Mouse (Mus musculus) layer of hippocampus, adult 2 months (tissue): Measurements from ENCODE around the gene Gm12845. TPM values are rescaled to one million over a fixed set of nuclear protein-coding genes. Genes with fewer than 3 reads are reported as not detected.
A peak's percentile ranks its signal among the peaks of the same experiment; 100 is the strongest.

Experiments used
- DNase-seq, 2 experiments: peaks; one replicate each; pipeline ENCODE4 v3.0.0; 2022; ENCODE audit warnings: low spot score in 2 of 2
- H3K27ac ChIP-seq: fragments of 200-600 bp; 2 replicates; pipeline ENCODE4 v1.8.1; 2022
- H3K4me3 ChIP-seq: fragments of 200-600 bp; 2 replicates; pipeline ENCODE4 v1.8.1; 2022; ENCODE audit warnings: mild to moderate bottlenecking
- CTCF ChIP-seq: fragments of 200-600 bp; conservative IDR thresholded peaks from 2 replicates; pipeline ENCODE4 v1.8.1; 2022; ENCODE audit warnings: antibody characterized with exemption, mild to moderate bottlenecking, moderate library complexity
- long read RNA-seq, 2 experiments: library from polyadenylated mRNA; stranded (forward); transcript quantifications; one replicate each; pipeline ENCODE4 v2.0.0; 2021; ENCODE audit warnings: borderline mapping rate in 2 of 2
- total RNA-seq, 2 experiments: library from RNA; stranded (reverse); gene quantifications; 2 replicates each; pipeline ENCODE4 v1.2.3; 2021

Gm12845 gene
- total RNA-seq, result not detected
- long read RNA-seq, experiment 1, result 0 reads
- long read RNA-seq, experiment 2, result 0 reads

GRCm38 (mm10) chr4:117724112-117724511 is at the start of gene Gm12845:
Gene Gm12845, plus strand, starts transcription at chr4:117724412.
- Histone ChIP-seq H3K4me3 (no peak within 1 kb of the TSS), H3K27ac (no peak within 1 kb of the TSS)
- no peak for DNase-seq
- no peak for TF ChIP-seq CTCF

GRCm38 (mm10) chr4:117676903-117677302 is 47.3 kb upstream of the Gm12845 start:
- peak; percentile 77 to 88 for DNase-seq
- H3K4me3 ChIP-seq, result no peak overlapping the region
- peak; percentile 96 for TF ChIP-seq CTCF
- no peak overlapping the region for H3K27ac ChIP-seq

GRCm38 (mm10) chr4:117680963-117681362 is 43.2 kb upstream of the Gm12845 start:
- TF ChIP-seq CTCF, result no peak
- peak overlapping the region; percentile 98; the same call in 1 of the 2 replicates for H3K4me3 ChIP-seq
- no peak for DNase-seq

GRCm38 (mm10) chr4:117681931-117682461 is 42.2 kb upstream of the Gm12845 start, which contains the start of gene Dmap1:
Gene Dmap1, minus strand, starts transcription at chr4:117682273.
- peak; percentile 51 for TF ChIP-seq CTCF
- peak within 1 kb of the TSS; percentile 86 for H3K27ac ChIP-seq
- peak; percentile 75 to 81 for DNase-seq
- peak within 1 kb of the TSS; percentile 98 for H3K4me3 ChIP-seq

More at GRCm38 (mm10) chr4:117680963-117681362, 43.2 kb upstream of the Gm12845 start:
- H3K27ac ChIP-seq, result no peak overlapping the region

GRCm38 (mm10) chr4:117682463-117682862 is 41.7 kb upstream of the Gm12845 start:
- TF ChIP-seq CTCF, result no peak
- no peak for DNase-seq
- H3K27ac ChIP-seq, result peak overlapping the region; percentile 86
- peak overlapping the region; percentile 98 for H3K4me3 ChIP-seq

- no peak for TF ChIP-seq CTCF
- no peak overlapping the region for H3K4me3 ChIP-seq
- no peak overlapping the region for H3K27ac ChIP-seq
- no peak for DNase-seq
Observed at GRCm38 (mm10) chr4:117683048-117683768, 41.0 kb upstream of the Gm12845 start.

GRCm38 (mm10) chr4:117686354-117686753 is 37.9 kb upstream of the Gm12845 start:
- DNase-seq, result no peak
- TF ChIP-seq CTCF, result no peak
- H3K4me3 ChIP-seq, result no peak overlapping the region
- no peak overlapping the region for H3K27ac ChIP-seq

- peak; percentile 30 to 67 for DNase-seq
- H3K4me3 ChIP-seq, result no peak overlapping the region
- no peak overlapping the region for H3K27ac ChIP-seq
- peak; percentile 83 for TF ChIP-seq CTCF
Observed at GRCm38 (mm10) chr4:117705361-117705760, 18.9 kb upstream of the Gm12845 start.

- Histone ChIP-seq H3K4me3 (no peak overlapping the region), H3K27ac (no peak overlapping the region)
- no peak for TF ChIP-seq CTCF
- DNase-seq, result no peak
Observed at GRCm38 (mm10) chr4:117708780-117709550, 15.2 kb upstream of the Gm12845 start.

GRCm38 (mm10) chr4:117712314-117712713 is 11.9 kb upstream of the Gm12845 start:
- TF ChIP-seq CTCF, result no peak
- Histone ChIP-seq H3K4me3 (no peak overlapping the region), H3K27ac (no peak overlapping the region)
- no peak for DNase-seq

GRCm38 (mm10) chr4:117713303-117714098 is 10.7 kb upstream of the Gm12845 start:
- H3K27ac ChIP-seq, result no peak overlapping the region
- no peak overlapping the region for H3K4me3 ChIP-seq
- DNase-seq, result no peak
- TF ChIP-seq CTCF, result no peak

GRCm38 (mm10) chr4:117731926-117732325 is 7.7 kb downstream of the Gm12845 start:
- no peak for TF ChIP-seq CTCF

More at GRCm38 (mm10) chr4:117731926-117732325, 7.7 kb downstream of the Gm12845 start:
- no peak overlapping the region for H3K4me3 ChIP-seq
- H3K27ac ChIP-seq, result no peak overlapping the region
- DNase-seq, result no peak
